Mouse (Mus musculus): ENCODE data around the gene Kcnn3. TPM values are rescaled to one million over a fixed set of nuclear protein-coding genes. Genes with fewer than 3 reads are reported as not detected.

Kcnn3 gene
- polyA plus RNA-seq (2017; shearing (Covaris generic)), result not detected

GRCm38 (mm10) chr3:89519894-89520293 is at the start of gene Kcnn3:
Kcnn3 (plus strand) TSS chr3:89520164.

GRCm38 (mm10) chr3:89714359-89715206 is 194.6 kb downstream of the Kcnn3 start, which contains the start of gene Adar:
Adar (plus strand) TSS chr3:89715022.

Other genes with a start within 250 kb of the Kcnn3 start
- 249 TPM for gene Slc50a1, start 249.6 kb upstream of the Kcnn3 start, polyA plus RNA-seq (2017; shearing (Covaris generic))
- not detected for gene Efna1, start 239.0 kb upstream of the Kcnn3 start, polyA plus RNA-seq (2017; shearing (Covaris generic))
- not detected for gene Efna3, start 197.2 kb upstream of the Kcnn3 start, polyA plus RNA-seq (2017; shearing (Covaris generic))
- 0.62 TPM for gene Efna4, start 182.1 kb upstream of the Kcnn3 start, polyA plus RNA-seq (2017; shearing (Covaris generic))
- gene Adam15, start 170.2 kb upstream of the Kcnn3 start, polyA plus RNA-seq (2017; shearing (Covaris generic)), result 14.5 TPM
- 0.28 TPM for gene Dcst2, start 158.2 kb upstream of the Kcnn3 start, polyA plus RNA-seq (2017; shearing (Covaris generic))
- gene Dcst1, start 154.9 kb upstream of the Kcnn3 start, polyA plus RNA-seq (2017; shearing (Covaris generic)), result 0.27 TPM
- 74.9 TPM for gene Zbtb7b, start 125.4 kb upstream of the Kcnn3 start, polyA plus RNA-seq (2017; shearing (Covaris generic))
- gene Lenep, start 117.4 kb upstream of the Kcnn3 start, polyA plus RNA-seq (2017; shearing (Covaris generic)), result not detected
- gene Flad1, start 108.3 kb upstream of the Kcnn3 start, polyA plus RNA-seq (2017; shearing (Covaris generic)), result 66.1 TPM
- gene Cks1b, start 101.8 kb upstream of the Kcnn3 start, polyA plus RNA-seq (2017; shearing (Covaris generic)), result 29.8 TPM
- gene Shc1, start 101.7 kb upstream of the Kcnn3 start, polyA plus RNA-seq (2017; shearing (Covaris generic)), result 86.1 TPM
- gene Pygo2, start 90.0 kb upstream of the Kcnn3 start, polyA plus RNA-seq (2017; shearing (Covaris generic)), result 31.5 TPM
- gene Pbxip1, start 83.5 kb upstream of the Kcnn3 start, polyA plus RNA-seq (2017; shearing (Covaris generic)), result 176 TPM
- 22.6 TPM for gene Pmvk, start 65.6 kb upstream of the Kcnn3 start, polyA plus RNA-seq (2017; shearing (Covaris generic))
- 131 TPM for gene Adar, start 194.9 kb downstream of the Kcnn3 start, polyA plus RNA-seq (2017; shearing (Covaris generic))
- 1.5 TPM for gene Chrnb2, start 244.5 kb downstream of the Kcnn3 start, polyA plus RNA-seq (2017; shearing (Covaris generic))